Mouse (Mus musculus) megakaryocyte, embryonic 14.5 days (primary cell): ENCODE results near the gene Med28. TPM values are rescaled to one million over a fixed set of nuclear protein-coding genes. Genes with fewer than 3 reads are reported as not detected.

ENCODE experiments used
- H3K27me3 ChIP-seq: replicated peaks from 2 replicates; pipeline ENCODE3; 2012; ENCODE audit warnings: inconsistent platforms
- H3K36me3 ChIP-seq: replicated peaks from 2 replicates; pipeline ENCODE3; 2012; ENCODE audit warnings: low read length, inconsistent platforms, mixed read lengths
- H3K4me1 ChIP-seq: 2 replicates; pipeline ENCODE4 v1.6.1; 2012; ENCODE audit warnings: inconsistent platforms
- H3K4me3 ChIP-seq: replicated peaks from 2 replicates; pipeline ENCODE3; 2012; ENCODE audit warnings: moderate library complexity, mild to moderate bottlenecking, inconsistent platforms
- H3K9me3 ChIP-seq: 2 replicates; pipeline ENCODE4 v1.6.1; 2012; ENCODE audit warnings: inconsistent platforms
- FLI1 ChIP-seq: IDR thresholded peaks from 2 replicates; pipeline ENCODE4 v1.6.1; 2012; ENCODE audit warnings: low read length, inconsistent platforms, mixed read lengths
- GATA1 ChIP-seq: IDR thresholded peaks from 3 replicates; pipeline ENCODE4 v1.6.1; 2012; ENCODE audit warnings: mixed read lengths, low read length, inconsistent platforms, borderline replicate concordance
- polyA plus RNA-seq: library from polyadenylated mRNA; stranded (reverse); fragments of >175 nt; gene quantifications from 2 replicates; pipeline ENCODE4 v1.2.3, GENCODE M21; 2012; ENCODE audit warnings: low replicate concordance; ENCODE audit not compliant: insufficient read depth

Gene Med28
- polyA plus RNA-seq, 1 experiment = 28.8 TPM

DNA sequence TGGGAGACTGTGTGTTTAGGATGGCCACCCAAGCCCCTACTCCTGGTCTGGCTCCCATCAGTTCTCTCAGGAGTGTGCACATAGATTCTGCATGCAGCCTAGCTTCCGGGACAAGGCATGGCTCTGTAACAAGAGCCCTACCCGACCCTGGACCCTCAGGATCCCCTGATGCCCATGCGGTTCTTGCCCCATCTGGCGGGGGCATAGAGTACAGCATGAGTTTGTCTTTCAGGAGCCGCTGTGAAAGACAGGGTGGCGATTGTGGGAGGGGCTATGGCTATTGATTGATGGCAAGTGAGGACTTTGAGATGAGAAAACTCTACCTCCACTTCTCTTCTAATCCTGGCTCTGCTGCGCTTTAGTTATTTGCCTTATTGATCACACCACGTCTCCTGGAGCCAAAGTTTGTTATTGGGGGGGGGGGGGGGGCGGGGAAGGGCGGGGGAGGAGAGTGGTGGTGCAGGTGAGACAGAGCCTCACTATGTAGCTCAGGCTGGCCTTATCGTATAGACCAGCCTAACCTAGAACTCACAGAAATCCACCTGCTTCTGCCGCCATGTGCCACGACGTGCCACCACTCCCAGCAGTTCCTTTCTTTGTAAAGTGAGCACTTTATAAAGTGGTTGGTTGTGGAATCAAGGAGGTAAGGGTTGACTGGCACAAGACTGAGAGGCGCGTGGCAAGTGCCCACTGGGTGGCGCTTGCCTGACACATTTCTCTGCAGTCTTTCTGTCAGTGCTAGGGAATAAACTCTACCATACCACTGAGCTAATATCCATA, 14.5 kb downstream of the Med28 start:
- peaks cover 18% of the 10 kb centered on the region for H3K36me3 ChIP-seq
- TF ChIP-seq FLI1 (no peak), GATA1 (no peak)
- H3K27me3 ChIP-seq = no peaks in the 10 kb centered on the region
- no peaks in the 10 kb centered on the region for H3K9me3 ChIP-seq
- H3K4me3 ChIP-seq = peak overlapping the region; percentile 82
- peaks cover 17% of the 10 kb centered on the region for H3K4me1 ChIP-seq

DNA sequence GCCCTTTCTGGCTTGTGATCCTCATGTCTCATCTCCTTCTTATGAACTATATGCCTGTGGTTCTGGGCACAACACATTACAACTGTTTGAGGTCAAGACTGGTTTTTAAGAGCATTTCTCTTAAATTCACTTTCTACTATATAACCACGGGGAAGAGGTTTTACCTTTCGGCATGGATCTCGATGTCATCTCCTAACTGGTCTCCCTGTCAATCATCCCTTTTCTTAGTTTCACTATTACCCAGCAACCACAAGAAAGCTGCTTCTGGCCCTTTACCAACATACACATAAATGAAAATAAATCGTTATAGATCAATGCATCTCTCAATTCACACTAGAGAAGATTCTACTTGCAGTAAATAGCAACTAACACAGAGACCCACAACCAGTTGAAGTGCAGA, 15.1 kb downstream of the Med28 start:
- Histone ChIP-seq H3K27me3 (no peaks in the 10 kb centered on the region), H3K4me3 (no peak overlapping the region), H3K4me1 (peaks cover 17% of the 10 kb centered on the region), H3K36me3 (peaks cover 12% of the 10 kb centered on the region), H3K9me3 (no peaks in the 10 kb centered on the region)
- TF ChIP-seq FLI1 (no peak), GATA1 (no peak)

DNA sequence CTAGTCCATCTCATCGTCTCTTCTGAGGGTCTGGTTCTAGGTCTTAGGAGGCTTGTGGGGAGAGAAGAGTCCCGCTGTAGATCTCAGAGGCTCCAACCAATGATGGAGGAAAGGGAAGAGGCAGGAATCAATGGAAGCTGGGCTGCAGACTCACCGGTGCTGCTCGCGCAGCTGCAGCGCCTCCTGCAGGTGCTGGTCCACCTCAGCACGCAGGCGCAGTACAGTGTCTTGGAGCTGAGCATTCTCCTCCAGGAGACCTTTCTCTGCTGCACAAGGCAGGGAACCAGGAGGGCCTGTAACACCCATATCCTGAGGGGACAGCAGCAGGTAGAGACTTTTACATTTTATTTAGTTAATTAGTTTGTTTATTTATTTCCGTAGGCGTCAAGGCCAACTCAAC, 19.5 kb downstream of the Med28 start:
- no peak overlapping the region for H3K4me3 ChIP-seq
- H3K36me3 ChIP-seq = no peaks in the 10 kb centered on the region
- no peak for TF ChIP-seq FLI1
- no peak for TF ChIP-seq GATA1
- peaks cover 12% of the 10 kb centered on the region for H3K4me1 ChIP-seq
- H3K9me3 ChIP-seq = no peaks in the 10 kb centered on the region
- H3K27me3 ChIP-seq = no peaks in the 10 kb centered on the region

DNA sequence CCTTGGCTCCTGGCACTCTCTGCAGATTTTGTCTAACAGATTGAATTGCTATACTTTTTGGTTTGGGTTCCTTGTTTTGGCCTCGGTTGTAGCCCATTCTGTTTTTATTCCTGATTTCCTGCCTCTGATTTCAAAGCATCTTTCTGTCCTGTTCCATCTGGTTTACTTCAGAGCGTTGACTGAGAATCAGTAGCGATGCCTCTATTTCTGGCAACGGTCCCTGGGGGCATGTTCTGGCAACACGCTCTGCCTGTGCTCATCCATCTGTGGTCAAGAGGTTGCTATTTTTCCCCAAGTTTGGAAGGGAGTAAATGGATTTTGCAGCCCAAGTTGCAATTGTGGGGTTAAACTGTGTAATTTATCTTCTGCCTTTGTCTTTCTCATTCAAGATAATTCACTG, 23.3 kb downstream of the Med28 start:
- no peak overlapping the region for H3K4me3 ChIP-seq

GRCm38 (mm10) chr5:45549586-45549985, 29.6 kb downstream of the Med28 start:
- no peak for TF ChIP-seq GATA1
- no peak for TF ChIP-seq FLI1
- no peaks in the 10 kb centered on the region for H3K27me3 ChIP-seq
- H3K4me1 ChIP-seq = no peaks in the 10 kb centered on the region
- H3K9me3 ChIP-seq = no peaks in the 10 kb centered on the region
- H3K36me3 ChIP-seq = no peaks in the 10 kb centered on the region
- no peak overlapping the region for H3K4me3 ChIP-seq

More for the DNA sequence above, 23.3 kb downstream of the Med28 start:
- Histone ChIP-seq H3K9me3 (no peaks in the 10 kb centered on the region), H3K27me3 (no peaks in the 10 kb centered on the region), H3K4me1 (no peaks in the 10 kb centered on the region), H3K36me3 (no peaks in the 10 kb centered on the region)
- TF ChIP-seq GATA1 = no peak
- TF ChIP-seq FLI1 = no peak

DNA sequence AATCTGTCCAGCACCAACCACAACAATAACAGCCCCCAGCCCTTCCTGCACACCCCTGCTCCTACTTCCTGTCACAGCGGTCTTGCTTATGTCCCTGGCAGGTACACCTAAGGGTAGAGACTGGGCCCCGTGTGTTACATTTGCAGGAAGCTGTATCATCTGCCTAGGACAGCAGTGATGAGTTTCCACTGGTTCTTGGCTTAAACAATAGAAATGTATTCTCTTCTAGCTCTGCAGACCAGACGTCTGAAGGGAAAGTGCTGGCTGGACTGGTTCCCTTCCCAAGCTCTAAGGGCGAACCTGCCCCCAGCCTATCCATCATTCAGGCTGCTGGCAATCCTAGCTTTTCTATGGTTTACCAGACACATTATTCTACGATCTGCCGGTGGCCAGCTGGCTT, 44.0 kb downstream of the Med28 start:
- H3K4me1 ChIP-seq = no peaks in the 10 kb centered on the region
- 0 out of 2 replicates have a peak, but pooled peaks cover 4% of the 10 kb centered on the region for H3K9me3 ChIP-seq
- TF ChIP-seq FLI1 (no peak), GATA1 (no peak)
- H3K27me3 ChIP-seq = no peaks in the 10 kb centered on the region
- no peak overlapping the region for H3K4me3 ChIP-seq
- H3K36me3 ChIP-seq = no peaks in the 10 kb centered on the region

- Histone ChIP-seq H3K4me1 (no peaks in the 10 kb centered on the region), H3K36me3 (no peaks in the 10 kb centered on the region), H3K27me3 (no peaks in the 10 kb centered on the region), H3K4me3 (no peak overlapping the region), H3K9me3 (0 out of 2 replicates have a peak, but pooled peaks cover 4% of the 10 kb centered on the region)
- TF ChIP-seq GATA1 = no peak
- no peak for TF ChIP-seq FLI1
These were observed 45.8 kb downstream of the Med28 start for GRCm38 (mm10) chr5:45565829-45566228.

DNA sequence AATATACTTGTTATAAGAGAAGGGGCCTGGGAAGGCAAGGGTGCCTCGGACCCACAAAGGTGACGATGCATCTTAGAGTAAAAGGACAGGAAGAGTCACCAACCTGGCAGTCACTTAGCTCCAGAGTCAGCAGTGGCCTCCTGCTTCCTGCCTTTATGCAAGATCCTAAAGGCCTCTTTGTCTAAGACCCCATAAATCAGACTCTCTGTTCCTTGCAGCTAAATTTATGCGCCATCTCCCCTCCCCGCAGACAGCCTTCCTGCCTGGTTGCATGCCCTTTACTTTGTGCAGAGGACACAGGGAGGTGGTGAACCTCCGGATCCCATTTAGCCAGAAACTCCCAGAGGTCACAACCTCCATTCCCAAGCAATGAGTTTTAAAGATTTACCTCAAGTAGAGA, 52.8 kb downstream of the Med28 start:
- Histone ChIP-seq H3K4me1 (no peaks in the 10 kb centered on the region), H3K9me3 (peaks cover 3% of the 10 kb centered on the region), H3K27me3 (no peaks in the 10 kb centered on the region), H3K4me3 (no peak overlapping the region), H3K36me3 (no peaks in the 10 kb centered on the region)
- TF ChIP-seq GATA1 = no peak
- no peak for TF ChIP-seq FLI1

DNA sequence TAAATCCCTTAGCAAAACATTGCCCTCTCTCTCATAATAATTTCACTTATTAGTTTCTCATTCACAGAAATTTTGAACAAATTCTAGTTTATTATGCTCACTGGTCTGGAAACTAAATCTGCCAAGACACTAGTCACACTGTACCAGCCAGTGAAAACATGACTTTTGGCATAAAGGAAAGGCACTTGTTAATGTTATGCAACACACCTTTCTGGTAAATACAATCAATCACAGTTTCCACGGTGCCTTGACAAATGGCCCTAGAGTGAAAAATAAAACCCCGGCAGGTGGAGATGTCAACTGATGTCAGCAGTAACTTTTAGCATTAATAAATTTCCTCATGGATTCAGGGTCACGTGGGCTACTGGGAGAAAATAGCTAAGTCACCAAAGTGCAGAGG, 56.7 kb downstream of the Med28 start:
- H3K9me3 ChIP-seq = peaks cover 3% of the 10 kb centered on the region
- no peaks in the 10 kb centered on the region for H3K27me3 ChIP-seq
- H3K4me1 ChIP-seq = no peaks in the 10 kb centered on the region
- no peaks in the 10 kb centered on the region for H3K36me3 ChIP-seq
- no peak for TF ChIP-seq GATA1
- no peak for TF ChIP-seq FLI1
- H3K4me3 ChIP-seq = no peak overlapping the region

DNA sequence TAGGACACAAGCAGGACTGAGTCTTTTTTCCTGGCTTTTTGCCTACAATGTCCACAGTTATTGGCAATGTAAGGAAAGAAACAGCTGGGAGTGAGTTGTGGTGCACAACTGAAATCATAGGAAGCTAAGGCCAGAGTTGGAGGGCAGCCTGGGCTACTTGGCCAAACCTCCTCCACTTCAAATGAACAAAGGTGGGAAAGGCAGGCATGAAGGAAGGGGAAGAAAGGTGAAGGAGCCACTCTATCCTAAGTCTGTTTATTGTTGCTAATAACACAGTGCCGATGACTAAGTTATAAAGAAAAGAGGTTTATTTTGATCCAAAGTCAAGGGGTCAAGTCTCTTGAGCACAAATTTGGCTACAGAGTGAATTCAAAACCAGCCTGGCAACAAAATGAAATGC, 57.3 kb downstream of the Med28 start:
- no peak for TF ChIP-seq GATA1
- TF ChIP-seq FLI1 = no peak
- Histone ChIP-seq H3K9me3 (peaks cover 3% of the 10 kb centered on the region), H3K4me3 (no peak overlapping the region), H3K27me3 (no peaks in the 10 kb centered on the region), H3K4me1 (no peaks in the 10 kb centered on the region), H3K36me3 (no peaks in the 10 kb centered on the region)

Other genes starting within 250 kb of the Med28 start
- gene Qdpr, start 70.0 kb upstream of the Med28 start, polyA plus RNA-seq = 98.7 and 117 TPM in 2 replicates
- gene Clrn2, start 66.5 kb upstream of the Med28 start, polyA plus RNA-seq = not detected in 2 replicates
- 11.9 and 14.8 TPM in 2 replicates for gene Lap3, start 26.9 kb upstream of the Med28 start, polyA plus RNA-seq
- 0.12 TPM in 1 of 2 replicates, not detected in the other for gene Fam184b, start 119.4 kb downstream of the Med28 start, polyA plus RNA-seq
- 0.83 TPM in 1 of 2 replicates, not detected in the other for gene Ncapg, start 149.7 kb downstream of the Med28 start, polyA plus RNA-seq